13 mouse cellular contexts compared by ENCODE assay signal in genomic region chr11:3302385-3302784, GRCm38 (mm10). TPM values are rescaled to one million over a fixed set of nuclear protein-coding genes. Genes with fewer than 3 reads are reported as not detected.
DNase-seq lines count a peak whose midpoint lies in the region; ATAC-seq lines count a peak whose summit lies in the region.
"Had no signal": no experiment of that assay in that cellular context is flagged by ENCODE, and none has a peak within 500 bp of the region (broad histone marks: within the 10 kb centered on the region; RNA-seq: fewer than 3 reads in every experiment).

No protein-coding gene starts in this region.

- no peaks in the 10 kb centered on the region for H3K9me3 ChIP-seq in heart, embryonic 15.5 days (replicated peaks)
- no peaks in the 10 kb centered on the region for H3K9me3 ChIP-seq in limb, embryonic 12.5 days
- H3K9me3 ChIP-seq in limb, embryonic 10.5 days (replicated peaks): no peaks in the 10 kb centered on the region
- H3K9me3 ChIP-seq in embryonic facial prominence, embryonic 15.5 days (replicated peaks): no peaks in the 10 kb centered on the region
- H3K9me3 ChIP-seq: limb, embryonic 13.5 days; midbrain, embryonic 10.5 days had no signal

- H3K4me3 ChIP-seq in heart, embryonic 15.5 days: no peak overlapping the region
- H3K4me3 ChIP-seq in limb, embryonic 12.5 days (replicated peaks): no peak overlapping the region
- no peak overlapping the region for H3K4me3 ChIP-seq in limb, embryonic 10.5 days
- no peak overlapping the region for H3K4me3 ChIP-seq in embryonic facial prominence, embryonic 15.5 days (replicated peaks)
- H3K4me3 ChIP-seq: limb, embryonic 13.5 days; midbrain, embryonic 10.5 days had no signal

- intact Hi-C loops in left cerebral cortex, postnatal 36 days (cut with DNase I): no loop called here

- ATAC-seq in heart, embryonic 15.5 days (replicated peaks; ENCODE audit: insufficient number of reproducible peaks, insufficient read depth, low FRiP score, low read depth): no peak
- ATAC-seq in limb, embryonic 12.5 days (ENCODE audit: insufficient number of reproducible peaks, insufficient read depth, low FRiP score, low TSS enrichment, low read depth): no peak
- no peak for ATAC-seq in embryonic facial prominence, embryonic 15.5 days (ENCODE audit: insufficient number of reproducible peaks, low FRiP score, low TSS enrichment, low read depth)
- ATAC-seq: liver, postnatal 0 days had no signal

- 46% methylated on average over 4 of the region's 4 CpGs for WGBS in heart, embryonic 15.5 days
- whole genome bisulfite sequencing in limb, embryonic 12.5 days: 85% methylated on average over 4 of the region's 4 CpGs
- WGBS in limb, embryonic 10.5 days: 96% methylated on average over 4 of the region's 4 CpGs
- 69% methylated on average over 4 of the region's 4 CpGs for WGBS in embryonic facial prominence, embryonic 15.5 days

- H3K4me2 ChIP-seq in heart, embryonic 15.5 days: no peak overlapping the region
- no peak overlapping the region for H3K4me2 ChIP-seq in limb, embryonic 12.5 days
- no peak overlapping the region for H3K4me2 ChIP-seq in embryonic facial prominence, embryonic 15.5 days (replicated peaks)
- H3K4me2 ChIP-seq: heart, embryonic 11.5 days; limb, embryonic 13.5 days had no signal

- DNase-seq in heart, adult 9 months (ENCODE audit: low spot score in 2 of 2): no peak
- DNase-seq in limb, embryonic 10.5 days (ENCODE audit: low spot score): no peak
- DNase-seq in left cerebral cortex, postnatal 36 days (ENCODE audit: low spot score in 2 of 2): peak; percentile 46 to 47
- no peak for DNase-seq in adrenal gland, postnatal 14 days
- DNase-seq: cerebellum, adult 11-12 months; gastrocnemius, postnatal 10 days; liver, postnatal 0 days had no signal

- peaks cover 14% of the 10 kb centered on the region for H3K4me1 ChIP-seq in heart, embryonic 15.5 days (replicated peaks)
- H3K4me1 ChIP-seq in limb, embryonic 12.5 days (replicated peaks): 0 out of 2 replicates have a peak, but pooled peaks cover 5% of the 10 kb centered on the region
- no peaks in the 10 kb centered on the region for H3K4me1 ChIP-seq in limb, embryonic 10.5 days
- peaks cover 24% of the 10 kb centered on the region; the same call in 1 of the 2 replicates for H3K4me1 ChIP-seq in embryonic facial prominence, embryonic 15.5 days

- H3K36me3 ChIP-seq in heart, embryonic 15.5 days: peaks cover 68% of the 10 kb centered on the region
- H3K36me3 ChIP-seq in limb, embryonic 12.5 days: peaks cover 100% of the 10 kb centered on the region
- peaks cover 100% of the 10 kb centered on the region for H3K36me3 ChIP-seq in limb, embryonic 10.5 days
- peaks cover 97% of the 10 kb centered on the region for H3K36me3 ChIP-seq in embryonic facial prominence, embryonic 15.5 days

- no peak overlapping the region for H3K9ac ChIP-seq in heart, embryonic 15.5 days
- 0 out of 2 replicates have a peak overlapping the region, but pooled peaks have one; percentile 31 for H3K9ac ChIP-seq in limb, embryonic 12.5 days (replicated peaks)
- H3K9ac ChIP-seq in embryonic facial prominence, embryonic 15.5 days: no peak overlapping the region
- H3K9ac ChIP-seq: limb, embryonic 13.5 days; liver, postnatal 0 days had no signal

- H3K27ac ChIP-seq in heart, embryonic 15.5 days: peak overlapping the region; percentile 57
- H3K27ac ChIP-seq in limb, embryonic 12.5 days: no peak overlapping the region
- H3K27ac ChIP-seq in limb, embryonic 10.5 days: no peak overlapping the region
- 0 out of 2 replicates have a peak overlapping the region, but pooled peaks have one; percentile 36 for H3K27ac ChIP-seq in embryonic facial prominence, embryonic 15.5 days (replicated peaks)
- H3K27ac ChIP-seq: limb, embryonic 13.5 days; midbrain, embryonic 10.5 days had no signal

- no peaks in the 10 kb centered on the region for H3K27me3 ChIP-seq in heart, embryonic 15.5 days
- no peaks in the 10 kb centered on the region for H3K27me3 ChIP-seq in limb, embryonic 12.5 days
- no peaks in the 10 kb centered on the region for H3K27me3 ChIP-seq in limb, embryonic 10.5 days (ENCODE audit: low read depth, poor library complexity, severe bottlenecking)
- H3K27me3 ChIP-seq in embryonic facial prominence, embryonic 15.5 days: no peaks in the 10 kb centered on the region
- H3K27me3 ChIP-seq: limb, embryonic 13.5 days had no signal

RNA-seq across cellular contexts. Expression of gene Patz1, which starts 13.7 kb away (rescaled TPM):
- 20.0 and 32.0 TPM in 2 replicates for polyA plus RNA-seq in heart, embryonic 15.5 days (2015; fragmentation: Nextera tagmentation; extraction: Ambion mirVana)
- 72.2 and 75.0 TPM in 2 replicates for polyA plus RNA-seq in limb, embryonic 12.5 days (2016; fragmentation: Nextera tagmentation; extraction: Ambion mirVana)
- polyA plus RNA-seq in limb, embryonic 10.5 days (2016; fragmentation: Nextera tagmentation; extraction: Ambion mirVana): 80.2 and 81.7 TPM in 2 replicates
- polyA plus RNA-seq in embryonic facial prominence, embryonic 15.5 days (2015; fragmentation: Nextera tagmentation; extraction: Ambion mirVana): 43.4 and 46.3 TPM in 2 replicates
- total RNA-seq in left cerebral cortex, postnatal 36 days (2021): 10 to 100 TPM; 48.3 to 49.2 TPM
- 31.6 and 38.3 TPM in 2 replicates for total RNA-seq in adrenal gland, postnatal 14 days (2021)

RNA-seq across cellular contexts. Expression of gene Pik3ip1, which starts 27.8 kb away (rescaled TPM):
- polyA plus RNA-seq in heart, embryonic 15.5 days (2015; fragmentation: Nextera tagmentation; extraction: Ambion mirVana): 35.1 and 36.1 TPM in 2 replicates
- polyA plus RNA-seq in limb, embryonic 12.5 days (2016; fragmentation: Nextera tagmentation; extraction: Ambion mirVana): 15.1 and 18.8 TPM in 2 replicates
- polyA plus RNA-seq in limb, embryonic 10.5 days (2016; fragmentation: Nextera tagmentation; extraction: Ambion mirVana): 5.9 and 8.5 TPM in 2 replicates
- 13.9 and 15.8 TPM in 2 replicates for polyA plus RNA-seq in embryonic facial prominence, embryonic 15.5 days (2015; fragmentation: Nextera tagmentation; extraction: Ambion mirVana)
- 10 to 100 TPM; 32.6 to 34.3 TPM for total RNA-seq in left cerebral cortex, postnatal 36 days (2021)
- total RNA-seq in adrenal gland, postnatal 14 days (2021): 11.1 and 24.2 TPM in 2 replicates

RNA-seq across cellular contexts. Expression of gene Drg1, which starts 36.2 kb away (rescaled TPM):
- polyA plus RNA-seq in heart, embryonic 15.5 days (2015; fragmentation: Nextera tagmentation; extraction: Ambion mirVana): 142 and 159 TPM in 2 replicates
- polyA plus RNA-seq in limb, embryonic 12.5 days (2016; fragmentation: Nextera tagmentation; extraction: Ambion mirVana): 216 and 228 TPM in 2 replicates
- polyA plus RNA-seq in limb, embryonic 10.5 days (2016; fragmentation: Nextera tagmentation; extraction: Ambion mirVana): 276 and 280 TPM in 2 replicates
- polyA plus RNA-seq in embryonic facial prominence, embryonic 15.5 days (2015; fragmentation: Nextera tagmentation; extraction: Ambion mirVana): 188 and 201 TPM in 2 replicates
- 10 to 100 TPM; 86.5 to 91.1 TPM for total RNA-seq in left cerebral cortex, postnatal 36 days (2021)
- 93.9 and 95.9 TPM in 2 replicates for total RNA-seq in adrenal gland, postnatal 14 days (2021)

Comparison
In these comparisons a context has a peak if more than half of its experiments do, and no peak if none do; other contexts are left out.
1. H3K27ac ChIP-seq: peak in heart, embryonic 15.5 days (single experiment) and embryonic facial prominence, embryonic 15.5 days (single experiment); none in limb, embryonic 12.5 days (single experiment) and limb, embryonic 10.5 days (single experiment).
2. DNase-seq: peak in left cerebral cortex, postnatal 36 days (2 of 2); none in heart, adult 9 months (0 of 2), limb, embryonic 10.5 days (single experiment) and adrenal gland, postnatal 14 days (single experiment).